Mouse (Mus musculus) embryonic facial prominence, embryonic 11.5 days (tissue): ENCODE measurements at regions not wholly inside any gene's neighbourhood (a gene's known extent, or its start where the extent isn't known, plus 50 kb on each side); places are given as distances from the start of the nearest gene placed in this dataset.

Experiments
- ATAC-seq: fragments of 200-750 bp; cut with Nextera tagmentation; replicated peaks from 2 replicates; pipeline ENCODE4 v1.8.0; 2017; ENCODE audit warnings: low read depth; ENCODE audit not compliant: insufficient number of reproducible peaks, low FRiP score, low TSS enrichment
- DNase-seq: peaks from one replicate; pipeline ENCODE4 v3.0.0-alpha.2; 2015; ENCODE audit warnings: low spot score
- H3K27ac ChIP-seq: fragments of 300-500 bp; sonication (generic); replicated peaks from 2 replicates; pipeline ENCODE4 v1.5.1; 2014; ENCODE audit warnings: mild to moderate bottlenecking, low read depth, low read length, control low read depth
- H3K27me3 ChIP-seq: fragments of 300-500 bp; sonication (generic); 2 replicates; pipeline ENCODE4 v1.6.1; 2014; ENCODE audit warnings: mild to moderate bottlenecking, low read length, moderate library complexity, mixed read lengths; ENCODE audit not compliant: control insufficient read depth, insufficient read depth
- H3K36me3 ChIP-seq: fragments of 300-500 bp; sonication (generic); replicated peaks from 2 replicates; pipeline ENCODE4 v1.6.1; 2014; ENCODE audit warnings: low read depth, mild to moderate bottlenecking, low read length, moderate library complexity, mixed read lengths; ENCODE audit not compliant: control insufficient read depth, insufficient read depth
- H3K4me1 ChIP-seq: fragments of 300-500 bp; sonication (generic); 2 replicates; pipeline ENCODE4 v1.6.1; 2014; ENCODE audit warnings: low read length, mixed read lengths; ENCODE audit not compliant: control insufficient read depth, insufficient read depth
- H3K4me2 ChIP-seq: fragments of 300-500 bp; sonication (generic); 2 replicates; pipeline ENCODE4 v1.6.1; 2014; ENCODE audit warnings: low read depth, mild to moderate bottlenecking, control low read depth, low read length, moderate library complexity
- H3K4me3 ChIP-seq: fragments of 300-500 bp; sonication (generic); 2 replicates; pipeline ENCODE4 v1.5.1; 2014; ENCODE audit warnings: low read depth, low read length, control low read depth
- H3K9ac ChIP-seq: fragments of 300-500 bp; sonication (generic); replicated peaks from 2 replicates; pipeline ENCODE4 v1.6.1; 2014; ENCODE audit warnings: mild to moderate bottlenecking, control low read depth, low read length
- H3K9me3 ChIP-seq: fragments of 300-500 bp; sonication (generic); replicated peaks from 2 replicates; pipeline ENCODE4 v1.6.1; 2016; ENCODE audit warnings: mild to moderate bottlenecking, low read length, inconsistent platforms, mixed read lengths; ENCODE audit not compliant: control insufficient read depth
- WGBS: fragments of 180-500 bp; shearing (Covaris S2); extraction: QIAGEN DNeasy Blood & Tissue Kit; methylation state at CpG from one replicate; pipeline ENCODE4 v1.1.7; 2014; 5-methylcytosine and 5-hydroxymethylcytosine counted together

GRCm38 (mm10) chr13:72393366-72393765 lies 235.3 kb upstream of the Irx2 start:
- H3K9me3 ChIP-seq = no peaks in the 10 kb centered on the region
- no peak overlapping the region for H3K4me3 ChIP-seq
- no peaks in the 10 kb centered on the region for H3K36me3 ChIP-seq
- DNase-seq (no peak), ATAC-seq (no peak)
- H3K27ac ChIP-seq = no peak overlapping the region
- 91% methylated on average over 2 of the region's 2 CpGs for WGBS
- H3K4me2 ChIP-seq = no peak overlapping the region
- H3K4me1 ChIP-seq = no peaks in the 10 kb centered on the region
- H3K9ac ChIP-seq = no peak overlapping the region
- H3K27me3 ChIP-seq = no peaks in the 10 kb centered on the region

- peak; percentile 65 for DNase-seq
- H3K9me3 ChIP-seq = no peaks in the 10 kb centered on the region
- WGBS = 16% methylated on average over 10 of the region's 10 CpGs
- no peaks in the 10 kb centered on the region for H3K27me3 ChIP-seq
- no peaks in the 10 kb centered on the region for H3K4me1 ChIP-seq
- H3K4me3 ChIP-seq = no peak overlapping the region
- H3K36me3 ChIP-seq = no peaks in the 10 kb centered on the region
- no peak overlapping the region for H3K9ac ChIP-seq
- H3K4me2 ChIP-seq = no peak overlapping the region
- H3K27ac ChIP-seq = peak overlapping the region; percentile 35; the same call in 1 of the 2 replicates
- ATAC-seq = peak; percentile 81
These were observed 227.9 kb upstream of the Irx2 start for GRCm38 (mm10) chr13:72400677-72401076.

- Histone ChIP-seq H3K27ac (no peak overlapping the region), H3K36me3 (no peaks in the 10 kb centered on the region), H3K4me3 (no peak overlapping the region), H3K9me3 (no peaks in the 10 kb centered on the region), H3K9ac (no peak overlapping the region), H3K27me3 (no peaks in the 10 kb centered on the region), H3K4me1 (no peaks in the 10 kb centered on the region), H3K4me2 (no peak overlapping the region)
- no peak for DNase-seq
- WGBS = 86% methylated on average over 11 of the region's 11 CpGs
- no peak for ATAC-seq
These were observed 219.2 kb upstream of the Irx2 start for GRCm38 (mm10) chr13:72409238-72409965.

DNA sequence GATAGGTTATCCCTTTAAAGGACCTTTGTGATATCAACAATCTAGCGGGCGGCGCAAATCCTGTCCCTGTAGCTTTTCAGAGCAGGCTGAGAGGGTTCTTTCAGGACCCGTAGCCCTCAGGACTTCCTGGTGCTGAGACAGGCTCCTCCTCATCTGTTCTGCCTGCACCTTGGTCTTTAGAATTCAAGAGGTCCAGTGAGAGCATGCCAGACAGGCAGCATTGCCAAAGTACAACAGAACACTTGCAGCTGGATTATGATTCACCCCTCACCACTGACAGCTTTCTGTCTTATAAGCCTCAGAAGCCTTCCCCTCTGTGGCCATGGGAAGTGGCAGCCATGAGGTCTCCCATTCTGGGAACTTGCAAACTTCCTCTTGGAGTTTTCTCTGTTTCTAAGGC lies 216.0 kb upstream of the Irx2 start:
- 91% methylated on average over 4 of the region's 4 CpGs for whole genome bisulfite sequencing

DNA sequence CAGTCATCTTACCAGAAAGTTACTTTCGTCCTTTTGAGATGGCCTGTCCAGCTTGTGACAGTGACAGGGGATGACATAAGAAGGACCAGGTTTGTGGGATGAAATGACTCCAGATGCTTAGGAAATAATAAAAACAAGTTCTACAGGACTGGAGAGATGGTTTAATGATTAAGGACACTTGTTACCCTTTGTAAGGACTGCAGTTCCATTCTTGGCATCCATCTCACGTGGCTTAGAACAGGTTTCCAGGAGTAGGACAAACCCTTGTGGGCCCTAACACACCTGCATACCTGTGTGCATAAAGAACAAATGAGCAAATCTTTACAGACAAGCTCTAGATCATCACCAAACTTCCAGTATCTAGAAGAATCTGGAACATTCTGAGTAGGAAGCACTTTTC lies 211.6 kb upstream of the Irx2 start:
- no peak for DNase-seq
- H3K9me3 ChIP-seq = no peaks in the 10 kb centered on the region

More for the DNA sequence above, 216.0 kb upstream of the Irx2 start:
- no peaks in the 10 kb centered on the region for H3K27me3 ChIP-seq
- no peak overlapping the region for H3K9ac ChIP-seq
- no peaks in the 10 kb centered on the region for H3K36me3 ChIP-seq
- H3K4me3 ChIP-seq = no peak overlapping the region
- no peaks in the 10 kb centered on the region for H3K4me1 ChIP-seq
- H3K27ac ChIP-seq = no peak overlapping the region
- no peak overlapping the region for H3K4me2 ChIP-seq
- no peaks in the 10 kb centered on the region for H3K9me3 ChIP-seq
- ATAC-seq = no peak
- no peak for DNase-seq

DNA sequence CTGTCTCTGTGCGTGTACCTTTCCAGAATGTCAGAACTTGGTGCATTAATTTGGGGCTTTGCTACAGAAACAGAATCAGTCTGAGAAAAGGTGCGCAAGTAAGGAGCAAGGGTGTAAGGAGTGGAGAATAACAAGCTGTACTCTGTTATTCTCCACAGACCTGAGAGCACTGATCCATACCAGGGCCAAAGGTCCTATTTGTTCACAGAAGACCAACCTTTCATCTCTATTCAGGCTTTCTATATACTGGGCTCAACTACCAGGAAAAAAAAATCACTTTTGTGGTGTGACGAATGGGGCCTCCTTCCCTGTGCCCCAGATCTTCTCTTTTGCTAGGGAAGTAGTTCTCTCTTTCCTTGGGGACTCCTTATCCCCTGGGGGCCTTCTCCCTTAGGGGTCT lies 210.8 kb upstream of the Irx2 start:
- Histone ChIP-seq H3K4me1 (no peaks in the 10 kb centered on the region), H3K4me2 (no peak overlapping the region), H3K36me3 (no peaks in the 10 kb centered on the region), H3K9ac (no peak overlapping the region), H3K4me3 (no peak overlapping the region), H3K9me3 (no peaks in the 10 kb centered on the region), H3K27me3 (no peaks in the 10 kb centered on the region), H3K27ac (no peak overlapping the region)
- WGBS = 77% methylated on average over 3 of the region's 3 CpGs
- ATAC-seq = no peak
- no peak for DNase-seq

More for the DNA sequence above, 211.6 kb upstream of the Irx2 start:
- Histone ChIP-seq H3K4me3 (no peak overlapping the region), H3K9ac (no peak overlapping the region), H3K4me2 (no peak overlapping the region), H3K27me3 (no peaks in the 10 kb centered on the region), H3K27ac (no peak overlapping the region), H3K4me1 (no peaks in the 10 kb centered on the region), H3K36me3 (no peaks in the 10 kb centered on the region)
- 82% methylated on average over 2 of the region's 2 CpGs for WGBS
- ATAC-seq = no peak

GRCm38 (mm10) chr13:72418285-72418684 lies 210.3 kb upstream of the Irx2 start:
- Histone ChIP-seq H3K9ac (no peak overlapping the region), H3K27me3 (no peaks in the 10 kb centered on the region), H3K4me1 (no peaks in the 10 kb centered on the region), H3K4me3 (no peak overlapping the region), H3K27ac (no peak overlapping the region), H3K4me2 (no peak overlapping the region), H3K9me3 (no peaks in the 10 kb centered on the region), H3K36me3 (no peaks in the 10 kb centered on the region)
- WGBS = 67% methylated on average over 2 of the region's 2 CpGs
- ATAC-seq (no peak), DNase-seq (no peak)

DNA sequence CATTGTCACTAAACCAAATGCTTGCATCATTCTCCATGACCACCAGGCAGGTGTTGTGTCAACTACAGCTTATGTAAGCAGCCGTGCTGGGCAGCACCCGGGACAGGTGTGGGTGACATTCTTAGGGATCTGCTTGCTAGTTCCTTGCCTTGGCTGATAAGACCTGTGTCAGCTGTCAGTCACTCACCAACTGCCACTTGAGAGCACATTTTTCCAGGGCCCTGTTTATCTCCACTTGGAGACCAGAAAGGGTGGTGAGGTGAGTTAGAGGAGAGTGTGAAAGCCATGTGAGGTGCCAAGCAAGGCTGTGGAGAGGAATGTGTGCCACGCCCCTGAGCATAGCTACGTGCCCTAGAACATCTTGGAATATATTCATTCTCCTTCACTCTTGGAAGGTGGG lies 209.1 kb upstream of the Irx2 start:
- H3K36me3 ChIP-seq = no peaks in the 10 kb centered on the region
- no peak overlapping the region for H3K9ac ChIP-seq
- H3K27me3 ChIP-seq = no peaks in the 10 kb centered on the region
- no peaks in the 10 kb centered on the region for H3K4me1 ChIP-seq
- DNase-seq (no peak), ATAC-seq (no peak)
- no peak overlapping the region for H3K4me2 ChIP-seq
- H3K9me3 ChIP-seq = no peaks in the 10 kb centered on the region
- 96% methylated on average over 4 of the region's 4 CpGs for WGBS
- no peak overlapping the region for H3K4me3 ChIP-seq
- H3K27ac ChIP-seq = no peak overlapping the region
